ENCODE assay signal across 4 mouse cellular contexts in the genomic region with DNA sequence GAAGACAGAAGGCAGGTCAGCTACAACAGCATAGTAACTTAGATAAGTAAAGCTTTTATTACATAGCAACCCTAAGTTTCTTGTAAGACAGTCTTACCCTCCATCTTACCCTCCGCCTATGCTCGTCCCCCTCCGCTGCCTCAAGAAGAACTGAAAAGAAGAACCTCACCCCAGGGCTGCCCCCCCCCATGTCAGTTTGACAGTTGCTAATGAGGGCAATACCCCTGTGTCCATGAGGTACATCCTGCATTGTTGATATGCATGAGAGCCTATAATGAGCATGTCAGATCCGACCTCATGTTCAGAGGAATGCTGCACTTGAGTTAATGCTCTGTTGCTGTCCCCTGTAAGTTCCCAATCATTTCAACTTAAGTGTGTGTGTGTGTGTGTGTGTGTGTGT. TPM values are rescaled to one million over a fixed set of nuclear protein-coding genes. Genes with fewer than 3 reads are reported as not detected.
"Had no signal": no experiment of that assay in that cellular context is flagged by ENCODE, and none has a peak within 500 bp of the region (broad histone marks: within the 10 kb centered on the region; RNA-seq: fewer than 3 reads in every experiment).

No protein-coding gene starts in this region.

RNA-seq across cellular contexts. Expression of a gene that starts 60.0 kb away (rescaled TPM):
- total RNA-seq: layer of hippocampus, postnatal 25 days; left cerebral cortex, adult 2 months; left cerebral cortex, postnatal 14 days had no signal
- polyA plus RNA-seq: limb, embryonic 10.5 days had no signal
